Mouse (Mus musculus) adrenal gland, postnatal 14 days (tissue): ENCODE results near the gene Slc35e2. TPM values are rescaled to one million over a fixed set of nuclear protein-coding genes. Genes with fewer than 3 reads are reported as not detected.

ENCODE experiments used
- DNase-seq: peaks from one replicate; pipeline ENCODE4 v3.0.0; 2021; ENCODE audit warnings: mixed read lengths
- total RNA-seq: library from RNA; stranded (reverse); gene quantifications from 2 replicates; pipeline ENCODE4 v1.2.3, GENCODE M21; 2021

Gene Slc35e2
- total RNA-seq, 1 experiment from 2014 or later = 30.1 TPM

- DNase-seq = no peak
Measured at GRCm38 (mm10) chr4:155575521-155575920, 25.7 kb upstream of the Slc35e2 start.

GRCm38 (mm10) chr4:155577132-155577531 lies 24.1 kb upstream of the Slc35e2 start:
- DNase-seq = peak; percentile 73

- DNase-seq = no peak
Measured at GRCm38 (mm10) chr4:155577741-155578140, 23.5 kb upstream of the Slc35e2 start.

- DNase-seq = peak; percentile 95
Measured at GRCm38 (mm10) chr4:155578336-155579125, 22.7 kb upstream of the Slc35e2 start.

GRCm38 (mm10) chr4:155580420-155580819 lies 20.8 kb upstream of the Slc35e2 start:
- DNase-seq = peak; percentile 73

- peak; percentile 78 for DNase-seq
Measured at GRCm38 (mm10) chr4:155582279-155582905, 18.8 kb upstream of the Slc35e2 start.

GRCm38 (mm10) chr4:155589356-155589755 lies 11.9 kb upstream of the Slc35e2 start:
- no peak for DNase-seq

- peak; percentile 53 for DNase-seq
Measured at GRCm38 (mm10) chr4:155591012-155591719, 10.1 kb upstream of the Slc35e2 start.

GRCm38 (mm10) chr4:155593780-155594179 lies 7.4 kb upstream of the Slc35e2 start:
- peak; percentile 54 for DNase-seq

- DNase-seq = peak; percentile 70
Measured at GRCm38 (mm10) chr4:155595777-155596176, 5.4 kb upstream of the Slc35e2 start.

- DNase-seq = no peak
Measured at GRCm38 (mm10) chr4:155596606-155597005, 4.6 kb upstream of the Slc35e2 start.

GRCm38 (mm10) chr4:155598536-155598935 lies 2.7 kb upstream of the Slc35e2 start:
- DNase-seq = no peak

- DNase-seq = peak; percentile 50
Measured at GRCm38 (mm10) chr4:155599901-155600825, 1.1 kb upstream of the Slc35e2 start.

GRCm38 (mm10) chr4:155601997-155602456 lies 811 bp downstream of the Slc35e2 start:
- DNase-seq = no peak

GRCm38 (mm10) chr4:155602753-155603152 lies 1.5 kb downstream of the Slc35e2 start:
- no peak for DNase-seq

- no peak for DNase-seq
Measured at GRCm38 (mm10) chr4:155603801-155604200, 2.6 kb downstream of the Slc35e2 start.

GRCm38 (mm10) chr4:155605132-155605531 lies 3.9 kb downstream of the Slc35e2 start:
- DNase-seq = no peak

- DNase-seq = no peak
Measured at GRCm38 (mm10) chr4:155606825-155607224, 5.6 kb downstream of the Slc35e2 start.

- no peak for DNase-seq
Measured at GRCm38 (mm10) chr4:155611860-155612259, 10.6 kb downstream of the Slc35e2 start.

GRCm38 (mm10) chr4:155613264-155613663 lies 12.0 kb downstream of the Slc35e2 start:
- no peak for DNase-seq

- DNase-seq = no peak
Measured at GRCm38 (mm10) chr4:155618321-155618720, 17.1 kb downstream of the Slc35e2 start.
